Mouse (Mus musculus) adrenal gland, adult 18-20 months (tissue): ENCODE measurements around the gene Hck. TPM values are rescaled to one million over a fixed set of nuclear protein-coding genes. Genes with fewer than 3 reads are reported as not detected.

Source experiments
- DNase-seq, 2 experiments: peaks; one replicate each; pipeline ENCODE4 v3.0.0; 2021 to 2022; ENCODE audit warnings: low spot score in 2 of 2
- long read RNA-seq, 2 experiments: library from polyadenylated mRNA; stranded (forward); transcript quantifications; one replicate each; pipeline ENCODE4 v2.0.0; 2021
- total RNA-seq, 2 experiments: library from RNA; stranded (reverse); gene quantifications; 1 replicate in 1 of 2; 2 replicates in 1 of 2; pipeline ENCODE4 v1.2.3; 2021

Hck gene
- total RNA-seq: 1 to 10 TPM; 3.9 to 4.2 TPM
- long read RNA-seq, experiment 1, partial matches to known transcripts: 0 of 3 reads
- long read RNA-seq, experiment 1, other reads (novel, unspliced or antisense): 0 of 3 reads
- long read RNA-seq, experiment 2, transcript Hck-203 (13 exons, 2,090 nt): major isoform, 5 of 6 reads
- long read RNA-seq, experiment 2, partial matches to known transcripts: 1 of 6 reads
- long read RNA-seq, experiment 2, other reads (novel, unspliced or antisense): 0 of 6 reads

- DNase-seq: peak; percentile 50 to 59
These were observed at the start of gene Hck for GRCm38 (mm10) chr2:153108313-153109264. Hck (plus strand) TSS chr2:153108468.

- no peak for DNase-seq
These were observed 48.1 kb upstream of the Hck start for GRCm38 (mm10) chr2:153060216-153060615.

DNA sequence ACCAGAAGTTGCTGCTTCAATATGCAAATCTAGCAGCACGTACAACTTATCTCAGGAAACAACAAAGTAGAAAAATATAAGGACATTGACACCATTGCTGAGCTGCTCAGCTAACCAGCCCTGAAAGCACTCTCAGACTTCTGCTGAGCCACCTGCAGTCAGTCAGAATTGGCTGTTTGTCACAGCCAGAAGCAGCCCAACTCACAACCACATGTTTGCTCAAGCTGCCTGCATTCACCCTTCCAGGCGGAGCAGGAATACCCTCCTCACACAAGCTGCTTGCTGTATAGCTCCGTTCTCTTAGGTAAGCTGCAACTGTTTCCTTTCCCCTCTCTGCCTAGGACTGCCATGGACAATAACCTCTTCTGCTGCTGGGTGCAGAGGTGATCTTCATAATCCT, 44.9 kb upstream of the Hck start:
- DNase-seq: no peak

DNA sequence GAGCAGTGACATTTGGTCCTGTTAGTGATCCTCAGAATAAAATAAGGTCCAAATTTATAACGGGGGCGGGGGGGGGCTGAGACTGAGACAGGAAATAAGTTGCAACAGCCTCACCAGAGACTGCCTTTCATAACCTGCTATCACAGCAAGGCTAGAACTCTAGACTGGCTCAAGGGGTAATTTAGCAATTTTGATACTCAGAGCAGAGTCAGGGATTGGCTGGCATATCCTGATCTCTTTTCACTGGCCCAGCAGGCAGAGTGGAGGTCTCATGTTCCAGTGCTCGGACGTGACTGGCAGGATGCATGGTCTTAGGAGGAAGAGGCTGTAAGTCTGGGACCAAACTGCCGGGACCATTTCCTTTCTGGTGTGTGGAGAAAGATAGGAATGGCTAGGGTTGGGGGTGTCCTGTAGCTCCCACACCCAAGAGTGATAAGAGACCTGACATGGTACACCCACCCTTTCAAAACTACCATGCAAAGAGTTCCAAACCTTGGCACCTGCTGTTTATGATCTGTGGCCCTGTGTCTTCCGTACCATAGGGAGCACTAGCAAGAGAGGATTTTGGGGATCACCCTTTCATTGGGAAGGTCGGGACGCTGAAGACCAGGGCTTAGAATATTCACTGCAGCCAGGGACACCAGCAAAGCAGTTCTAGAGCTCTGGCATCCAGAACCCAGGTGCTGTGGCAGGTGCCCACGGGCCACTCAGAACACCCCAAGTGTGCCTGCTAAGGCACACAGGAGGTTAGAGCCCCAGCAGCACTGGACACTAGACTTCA, 43.9 kb upstream of the Hck start:
- no peak for DNase-seq

GRCm38 (mm10) chr2:153065747-153066508, 42.3 kb upstream of the Hck start, which contains the start of gene Ccm2l:
Ccm2l (plus strand) TSS chr2:153065955.
- peak in 1 of 2 experiments; percentile 35 for DNase-seq

GRCm38 (mm10) chr2:153066991-153067390, 41.3 kb upstream of the Hck start:
- no peak for DNase-seq

DNA sequence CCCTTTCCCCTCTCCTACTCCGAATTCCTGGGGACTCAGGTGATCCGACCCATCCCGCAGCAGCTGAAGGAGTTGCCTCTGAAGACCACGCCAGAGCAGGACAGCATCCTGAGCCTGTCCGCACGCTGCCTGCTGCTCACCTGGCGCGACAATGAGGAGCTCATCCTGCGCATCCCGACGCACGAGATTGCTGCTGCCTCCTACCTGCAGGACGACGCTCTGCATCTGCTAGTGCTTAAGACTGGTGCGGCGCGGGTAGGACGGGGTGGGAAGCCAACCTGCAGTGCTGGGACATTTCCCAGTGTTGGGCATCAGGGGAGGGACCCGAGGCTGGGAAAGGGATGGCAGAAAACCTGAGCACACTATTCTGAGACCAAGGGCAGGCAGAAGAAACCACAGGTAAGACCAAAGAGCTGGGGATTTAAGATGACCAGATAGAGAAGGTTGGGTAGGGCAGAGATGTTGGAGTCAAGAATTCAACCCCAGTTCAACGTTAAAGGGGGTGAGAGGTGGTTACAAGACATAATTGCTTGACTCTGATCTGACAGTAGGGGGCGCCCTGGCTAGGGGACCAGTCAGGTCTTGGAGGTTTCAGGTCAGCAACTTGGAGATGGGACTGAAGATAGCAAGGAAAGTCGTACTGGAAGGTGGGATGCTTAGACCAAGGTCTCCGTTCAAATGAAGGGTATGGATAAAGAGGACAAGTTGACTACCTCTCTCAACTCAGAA, 37.3 kb upstream of the Hck start:
- DNase-seq: peak; percentile 38 to 45

GRCm38 (mm10) chr2:153071491-153072184, 36.6 kb upstream of the Hck start:
- DNase-seq: no peak

GRCm38 (mm10) chr2:153074651-153075050, 33.6 kb upstream of the Hck start:
- no peak for DNase-seq

- DNase-seq: no peak
These were observed 32.3 kb upstream of the Hck start for GRCm38 (mm10) chr2:153075961-153076360.

DNA sequence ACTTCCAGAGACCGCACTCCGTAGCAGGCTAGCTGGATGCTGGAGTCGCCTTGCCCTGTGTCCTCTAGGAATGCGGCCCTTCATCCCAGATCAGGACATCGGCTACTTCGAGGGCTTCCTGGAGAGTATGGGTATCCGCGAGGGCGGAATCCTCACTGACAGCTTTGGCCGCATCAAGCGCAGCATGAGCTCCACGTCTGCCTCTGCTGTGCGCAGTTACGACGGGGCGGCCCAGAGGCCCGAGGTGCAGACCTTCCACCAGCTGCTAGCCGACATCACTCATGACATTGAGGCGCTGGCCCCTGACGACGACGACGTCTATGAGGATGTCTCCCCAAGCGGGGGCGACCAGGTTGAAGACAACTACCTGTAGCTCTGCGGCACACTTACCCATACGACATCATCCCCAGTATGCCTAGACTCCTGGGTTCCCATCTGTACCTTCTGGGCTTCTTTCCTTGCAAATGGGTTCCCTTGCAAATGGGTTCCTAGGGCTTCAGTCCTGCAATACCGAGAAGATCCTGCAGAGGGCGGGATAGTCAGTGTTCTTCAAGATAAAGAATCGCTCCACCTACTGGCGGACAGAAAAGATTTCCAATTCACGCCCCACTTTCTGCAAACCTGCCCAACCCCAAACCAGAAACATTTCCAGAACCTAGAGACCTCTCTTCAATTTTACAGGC, 27.3 kb upstream of the Hck start:
- DNase-seq: peak; percentile 70 to 81

- DNase-seq: no peak
These were observed 26.4 kb upstream of the Hck start for GRCm38 (mm10) chr2:153081866-153082265.

- no peak for DNase-seq
These were observed 25.0 kb upstream of the Hck start for GRCm38 (mm10) chr2:153083275-153083674.

- no peak for DNase-seq
These were observed 24.4 kb upstream of the Hck start for GRCm38 (mm10) chr2:153083824-153084223.

DNA sequence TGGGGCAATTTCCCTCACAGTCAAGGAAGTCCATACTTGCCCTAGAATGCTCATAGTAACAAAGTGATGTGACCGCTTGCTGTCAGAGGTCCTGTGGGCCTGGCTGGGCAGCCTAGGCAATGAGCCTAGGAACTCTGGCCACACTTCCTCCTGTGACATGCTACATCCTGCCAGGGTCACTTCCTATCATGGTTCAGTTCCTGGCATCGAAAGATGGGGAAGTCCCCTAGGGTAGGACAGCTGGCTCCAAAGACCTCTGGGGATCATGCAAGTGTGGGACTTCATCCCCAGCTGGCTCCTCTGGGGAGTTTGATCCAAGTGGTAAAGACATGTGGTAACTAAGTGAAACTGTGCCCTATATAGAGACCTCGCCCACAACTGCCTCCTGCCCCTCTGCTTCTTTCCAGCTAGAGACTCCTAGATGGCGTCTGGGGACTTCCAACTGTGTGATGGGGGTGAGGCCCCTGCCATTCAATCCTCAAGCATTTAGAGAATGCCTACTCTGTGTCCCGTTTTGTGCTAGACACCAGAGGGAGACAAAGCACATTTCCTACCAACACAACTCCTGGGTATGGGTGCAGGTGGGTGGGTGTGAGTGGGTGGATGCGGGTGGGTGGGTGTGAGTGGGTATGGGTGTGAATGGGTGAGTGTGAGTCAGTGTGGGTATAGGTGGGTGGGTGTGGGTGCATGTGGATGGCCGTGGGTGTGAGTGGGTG, 23.8 kb upstream of the Hck start:
- no peak for DNase-seq

GRCm38 (mm10) chr2:153085556-153085955, 22.7 kb upstream of the Hck start:
- DNase-seq: no peak

- DNase-seq: no peak
These were observed 22.1 kb upstream of the Hck start for GRCm38 (mm10) chr2:153086166-153086565.

DNA sequence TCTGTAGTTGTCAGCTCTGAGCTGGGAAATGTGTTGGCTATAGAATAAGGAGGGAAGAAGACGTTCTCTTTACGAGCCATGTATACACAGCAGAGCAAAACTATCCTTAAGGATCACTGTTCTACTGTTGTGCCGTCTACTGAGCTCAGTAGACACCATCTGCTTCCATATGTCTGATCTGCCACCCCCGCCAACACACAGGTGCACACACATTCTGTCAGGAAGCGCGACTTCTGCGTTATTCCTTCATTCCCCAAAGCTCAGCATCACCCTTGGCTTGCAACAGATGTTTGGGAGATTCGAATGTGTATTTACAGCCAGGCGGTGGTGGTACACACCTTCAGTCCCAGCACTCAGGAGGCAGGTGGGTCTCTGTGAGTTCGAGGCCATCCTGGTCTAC, 21.2 kb upstream of the Hck start:
- no peak for DNase-seq
